Mouse (Mus musculus): ENCODE data around the gene Adgrb3.
"Not testable (repeated sequence)": the region's sequence is repeated elsewhere in the genome, so short reads cannot be mapped to it uniquely, and the experiment has no call there.

The Adgrb3 gene

DNA sequence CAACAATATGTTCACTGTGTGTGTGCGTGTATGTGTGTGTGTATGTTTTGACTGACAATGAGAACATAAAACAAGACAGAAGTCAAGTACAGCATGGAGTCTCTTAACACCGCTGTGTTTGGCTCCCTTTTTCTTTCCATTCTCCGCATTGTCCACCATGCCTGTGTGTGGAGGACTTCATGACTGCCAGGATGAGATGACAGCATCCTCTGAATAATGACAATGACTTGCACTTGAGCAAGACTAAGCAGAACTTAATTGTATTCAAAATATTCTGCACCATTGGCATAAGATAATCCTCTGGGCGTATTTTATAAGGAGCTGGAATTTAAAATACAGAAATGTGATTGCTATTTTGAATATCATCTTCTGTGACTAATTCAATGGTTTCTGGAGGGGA, 326.0 kb downstream of the Adgrb3 start:
- no peak for DNase-seq

DNA sequence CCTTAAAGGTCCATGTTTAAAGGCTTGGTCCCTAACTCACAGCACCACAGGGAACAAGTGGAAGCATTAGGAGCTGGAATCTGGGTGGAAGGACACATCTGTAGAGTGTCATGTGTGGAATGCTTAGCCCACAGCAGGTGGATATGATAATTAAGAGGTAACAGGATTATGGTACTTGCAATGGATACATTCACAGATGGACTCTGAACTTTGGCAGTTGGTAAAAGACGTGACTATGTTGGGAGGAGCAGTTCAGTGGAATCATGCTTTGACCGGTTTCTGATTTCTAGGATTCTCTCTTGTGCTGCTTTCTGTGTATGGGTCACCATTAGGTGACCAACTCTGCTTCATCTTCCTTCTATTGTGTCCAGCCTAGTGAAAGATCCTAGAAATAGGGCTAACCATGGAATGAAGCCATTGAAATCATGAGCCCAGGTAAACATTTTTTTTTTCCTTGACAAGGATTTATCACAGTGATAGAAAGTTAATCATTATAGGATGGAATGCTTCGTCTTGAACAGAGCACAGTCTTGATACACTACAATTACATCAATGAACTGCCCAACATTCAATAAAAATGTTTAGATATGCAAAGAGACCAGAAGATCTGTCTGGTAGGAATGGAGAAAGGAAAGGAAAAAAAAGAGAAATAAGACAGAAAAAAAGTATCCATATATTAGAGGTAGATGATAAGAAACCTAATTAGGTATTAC, 334.1 kb downstream of the Adgrb3 start:
- no peak for DNase-seq

DNA sequence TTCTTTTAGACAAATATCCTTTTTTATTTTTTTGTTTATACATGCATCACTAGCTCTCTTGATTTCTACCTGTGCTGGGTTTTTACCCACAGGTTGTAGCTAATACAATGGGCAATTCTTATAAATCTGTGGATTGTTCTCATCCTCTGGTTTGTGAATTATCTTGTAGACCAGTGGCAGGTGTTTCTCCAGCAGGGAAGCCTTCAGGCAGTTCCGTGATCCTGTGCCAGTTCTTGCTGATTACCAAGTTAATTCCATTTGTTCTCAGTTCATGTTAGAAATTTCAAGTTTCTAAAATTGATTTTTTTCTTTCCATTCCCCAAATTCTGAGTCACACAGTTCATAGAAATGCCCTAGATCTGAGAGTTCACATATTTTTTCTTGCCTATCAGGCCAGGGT, 338.0 kb downstream of the Adgrb3 start:
- no peak for DNase-seq

DNA sequence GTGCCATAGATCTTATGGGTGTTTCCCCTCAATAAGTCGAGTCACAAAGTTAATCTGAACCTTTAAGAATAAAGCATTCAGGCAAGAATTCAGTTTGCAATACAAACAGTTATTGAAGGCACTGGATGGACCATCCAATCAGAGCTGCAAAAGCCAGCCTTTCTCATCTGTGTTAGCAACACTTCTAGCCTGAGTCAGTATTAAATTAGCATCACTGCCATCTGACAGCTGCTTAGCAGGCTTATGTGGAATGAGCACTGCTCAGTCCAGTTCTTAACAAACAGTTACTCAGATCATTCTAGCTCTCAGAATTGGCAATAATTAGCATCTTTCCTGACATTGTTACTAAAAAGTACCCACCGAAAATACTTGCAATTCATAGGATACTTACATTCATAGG, 339.3 kb downstream of the Adgrb3 start:
- no peak for DNase-seq

DNA sequence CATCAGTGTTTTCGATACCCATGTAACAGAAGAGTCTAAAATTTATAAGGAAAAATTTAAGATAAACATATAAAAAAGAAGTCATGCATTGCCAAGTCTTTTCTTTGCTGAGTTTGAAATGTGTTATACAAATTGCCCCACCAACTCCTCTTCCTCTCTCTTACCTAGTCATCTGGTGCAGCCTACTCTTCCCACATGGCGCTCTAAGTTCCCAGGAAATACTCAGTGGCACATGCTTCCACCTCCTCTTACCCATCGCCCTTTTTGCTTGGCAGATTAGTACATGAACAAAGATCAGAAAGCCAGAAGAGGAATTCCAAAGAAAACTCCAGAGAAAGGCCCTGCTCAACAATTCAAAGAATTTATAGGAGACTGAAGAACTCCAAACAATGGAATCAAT, 353.8 kb downstream of the Adgrb3 start:
- DNase-seq: no peak

DNA sequence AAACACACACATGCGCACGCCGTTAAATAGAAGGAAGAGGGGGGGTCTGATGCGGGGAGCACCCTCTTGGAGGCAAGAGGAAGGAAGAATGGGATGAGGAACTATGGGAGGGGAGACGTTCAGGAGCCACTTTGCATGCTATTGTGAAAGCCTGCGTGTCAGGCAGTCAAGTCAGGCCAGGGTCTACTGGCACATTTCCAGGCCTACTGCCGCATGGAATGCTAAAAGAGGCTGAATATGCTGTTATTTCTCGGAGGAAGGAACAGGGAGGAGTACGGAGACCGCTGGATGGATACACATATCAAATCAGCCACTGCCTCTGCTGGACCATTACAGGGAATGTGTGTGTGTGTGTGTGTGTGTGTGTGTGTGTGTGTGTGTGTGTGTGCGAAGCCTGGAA, 355.0 kb downstream of the Adgrb3 start:
- peak; percentile 3 for DNase-seq

DNA sequence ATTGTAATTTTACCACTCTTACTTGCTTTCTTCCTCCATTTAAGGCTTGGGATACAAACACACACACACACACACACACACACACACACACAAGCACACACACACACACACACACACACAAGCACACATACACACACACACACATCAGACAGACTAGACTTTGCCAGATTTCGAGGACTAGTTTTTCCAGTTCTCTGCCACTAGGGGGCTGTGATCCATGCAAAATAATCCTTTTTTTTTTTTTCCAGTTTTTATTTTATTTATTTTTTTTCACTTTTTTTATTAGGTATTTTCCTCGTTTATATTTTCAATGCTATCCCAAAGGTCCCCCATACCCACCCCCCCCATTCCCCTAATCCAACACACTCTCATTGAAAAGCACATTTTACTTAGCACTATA, 357.9 kb downstream of the Adgrb3 start:
- not testable (repeated sequence) for DNase-seq

DNA sequence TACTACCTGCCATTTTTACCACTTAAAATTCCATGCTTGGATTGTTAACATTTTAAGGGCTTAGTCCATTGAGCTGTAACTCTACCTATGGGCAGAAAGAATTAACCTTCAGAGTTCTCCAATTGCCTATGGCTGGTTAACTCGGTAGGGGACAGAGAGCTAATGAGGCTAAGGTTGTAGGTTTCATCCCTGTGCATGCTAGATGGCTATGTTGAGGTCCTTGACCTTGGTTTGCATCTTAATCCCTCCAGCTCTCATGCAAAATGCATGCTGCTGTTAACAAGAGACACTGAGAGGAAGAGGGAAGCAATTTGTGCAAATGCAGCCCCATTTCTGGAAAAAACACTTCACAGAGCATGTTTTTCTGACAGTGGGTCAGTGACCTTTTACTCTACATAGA, 366.9 kb downstream of the Adgrb3 start:
- no peak for DNase-seq

DNA sequence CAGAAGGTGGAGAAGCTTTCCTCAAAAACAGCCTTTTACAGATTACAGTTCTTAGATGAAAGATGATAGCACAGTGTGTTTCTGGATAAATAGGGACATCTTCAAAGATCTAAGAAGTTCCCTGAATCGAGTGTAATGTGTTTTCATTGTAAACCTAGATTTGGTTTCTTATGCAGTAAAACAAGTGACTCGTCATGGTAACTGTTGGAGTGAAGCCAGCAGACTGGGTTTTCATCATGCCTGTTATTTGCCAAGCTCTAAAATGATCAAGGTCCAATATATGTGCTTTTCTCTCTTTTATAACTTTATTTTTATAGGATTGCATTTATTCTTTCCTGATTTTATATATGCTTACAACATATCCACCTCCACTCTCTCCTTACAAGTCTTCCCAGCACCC, 394.0 kb downstream of the Adgrb3 start:
- DNase-seq: no peak

DNA sequence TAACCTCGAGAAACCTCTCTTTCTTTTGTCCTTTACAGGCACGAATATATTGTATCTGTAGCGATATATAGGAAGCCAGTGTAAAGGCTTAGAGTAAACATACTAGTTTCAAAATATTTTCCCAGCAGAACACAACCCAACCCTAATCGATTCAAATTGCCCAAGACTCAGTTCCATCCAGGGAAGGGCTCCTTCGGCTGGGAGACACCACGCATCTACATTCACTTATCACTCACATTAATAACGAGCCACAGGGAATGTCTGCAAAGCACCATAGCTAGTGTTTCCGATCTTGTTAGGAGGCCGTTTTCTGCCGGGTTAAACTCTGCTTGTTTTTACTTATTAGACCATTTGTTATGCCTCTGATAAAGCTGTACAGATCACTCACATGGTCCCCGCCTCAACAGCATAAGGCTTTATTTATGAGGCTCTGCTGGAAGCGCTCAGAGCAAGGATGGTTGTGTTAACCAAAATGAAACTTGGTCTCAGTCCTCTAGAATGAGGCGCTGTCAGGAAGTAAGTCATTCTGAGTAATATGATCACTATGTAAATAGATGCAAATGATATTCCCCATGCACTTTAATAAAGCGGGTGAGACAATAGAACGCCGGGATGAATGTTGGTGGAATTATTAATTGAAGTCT, 399.2 kb downstream of the Adgrb3 start:
- no peak for DNase-seq

DNA sequence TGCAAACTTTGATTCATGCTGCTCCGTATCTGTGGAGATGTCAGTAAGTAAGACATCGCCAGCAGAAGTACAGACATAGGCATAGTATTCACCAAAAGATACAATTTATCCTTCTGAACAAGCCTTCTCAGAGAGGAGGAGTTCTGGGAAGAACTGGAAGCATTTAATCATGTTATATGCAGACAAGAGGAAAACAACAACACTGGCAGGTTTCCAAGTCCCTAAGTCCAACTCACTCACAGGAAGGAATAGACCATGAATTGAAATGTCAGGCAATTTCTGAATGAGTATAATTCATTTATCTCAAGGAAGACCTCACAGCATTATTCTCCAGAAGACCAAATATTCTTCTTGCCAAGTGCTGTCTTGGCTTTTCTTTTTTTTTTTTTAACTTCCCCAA, 408.8 kb downstream of the Adgrb3 start:
- DNase-seq: no peak

DNA sequence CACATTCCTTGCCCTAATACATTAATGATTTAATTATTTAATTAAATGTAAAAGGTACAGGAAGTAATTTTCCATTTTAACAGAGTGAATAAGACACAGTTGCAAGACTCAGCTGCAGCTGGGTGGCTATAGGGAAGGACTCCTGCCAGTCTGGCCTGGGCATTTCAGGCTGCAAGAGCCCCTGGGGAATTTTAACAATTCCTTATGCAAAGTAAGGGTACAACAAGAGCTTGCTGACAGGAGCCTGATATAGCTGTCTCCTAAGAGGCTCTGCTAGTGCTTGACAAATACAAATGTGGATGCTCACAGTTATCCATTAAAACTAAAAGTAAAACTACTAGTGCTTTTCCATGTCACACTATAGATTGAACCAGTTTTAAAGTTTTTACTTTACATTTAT, 410.1 kb downstream of the Adgrb3 start:
- DNase-seq: no peak

DNA sequence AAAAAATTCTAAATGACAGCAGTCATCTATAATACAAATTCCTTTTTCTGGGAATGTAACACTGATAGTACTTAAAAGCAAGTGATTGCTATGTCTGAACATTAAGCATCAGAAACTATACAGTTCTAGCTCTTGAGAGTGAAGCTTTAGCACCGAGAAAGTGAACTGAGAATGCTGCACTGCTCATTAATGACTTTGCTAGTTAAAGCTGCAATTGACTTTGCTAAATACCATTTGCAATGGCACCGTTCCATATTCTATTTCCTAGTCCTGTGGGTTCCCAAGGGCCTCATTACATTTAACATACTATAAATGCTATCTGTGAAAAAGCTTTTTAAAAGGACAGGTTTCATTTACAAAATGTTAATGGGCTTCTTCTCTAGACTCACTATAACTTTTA, 414.4 kb downstream of the Adgrb3 start:
- DNase-seq: no peak

DNA sequence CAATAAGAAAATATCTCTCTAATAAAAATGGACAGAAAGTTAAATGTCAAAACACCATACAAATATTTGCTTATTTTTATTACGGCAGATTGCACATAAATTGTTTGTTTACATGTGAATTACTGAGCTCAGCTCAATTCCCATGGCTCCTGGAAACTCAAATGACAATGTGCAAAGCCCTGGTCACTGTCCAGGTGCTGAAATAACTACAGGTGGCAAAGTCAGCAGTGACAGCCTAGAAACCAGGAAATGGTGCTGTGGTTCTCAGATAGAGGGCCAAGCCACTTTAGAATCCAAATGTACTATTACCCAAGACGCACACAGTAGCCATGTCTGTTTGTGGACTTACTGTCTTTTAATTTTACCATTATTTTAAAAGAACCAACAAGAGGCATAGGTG, 465.3 kb downstream of the Adgrb3 start:
- DNase-seq: no peak

DNA sequence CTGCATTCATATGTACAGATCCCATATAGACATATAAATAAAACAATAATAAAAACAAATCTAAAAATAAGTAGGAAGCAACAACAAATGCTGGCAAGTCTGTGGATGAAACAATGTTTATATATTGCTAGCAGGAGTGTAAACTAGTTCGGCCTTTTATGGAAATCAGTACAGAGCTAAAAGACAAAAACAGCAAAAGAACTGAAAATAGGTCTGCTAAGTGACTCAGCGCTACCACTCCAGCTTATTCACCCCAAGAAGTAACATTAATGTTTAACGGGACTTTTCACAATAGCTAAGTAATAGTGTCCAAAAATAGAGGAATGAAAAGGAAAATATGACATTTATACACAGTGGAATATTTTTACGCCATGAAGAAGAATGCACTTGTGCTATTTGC, 471.0 kb downstream of the Adgrb3 start:
- no peak for DNase-seq

DNA sequence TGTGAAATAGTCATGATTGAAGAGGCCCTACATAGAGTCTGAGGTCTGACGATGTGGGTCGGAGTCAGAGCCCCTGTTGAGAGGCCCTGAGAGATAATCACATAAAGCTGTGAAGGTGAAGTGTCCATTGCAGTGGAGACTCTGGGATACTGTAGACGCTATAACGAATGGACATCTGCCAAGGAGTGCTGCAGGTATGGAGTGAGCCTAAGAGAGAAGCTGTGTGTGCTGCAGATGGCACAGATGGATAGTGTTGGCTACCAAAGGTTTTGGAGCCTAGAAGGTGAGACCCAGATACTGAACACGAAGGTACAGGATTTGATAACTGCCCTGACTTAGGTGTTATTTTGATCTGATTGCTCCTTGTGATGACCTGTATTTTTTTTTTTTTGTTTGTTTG, 474.0 kb downstream of the Adgrb3 start:
- DNase-seq: no peak

DNA sequence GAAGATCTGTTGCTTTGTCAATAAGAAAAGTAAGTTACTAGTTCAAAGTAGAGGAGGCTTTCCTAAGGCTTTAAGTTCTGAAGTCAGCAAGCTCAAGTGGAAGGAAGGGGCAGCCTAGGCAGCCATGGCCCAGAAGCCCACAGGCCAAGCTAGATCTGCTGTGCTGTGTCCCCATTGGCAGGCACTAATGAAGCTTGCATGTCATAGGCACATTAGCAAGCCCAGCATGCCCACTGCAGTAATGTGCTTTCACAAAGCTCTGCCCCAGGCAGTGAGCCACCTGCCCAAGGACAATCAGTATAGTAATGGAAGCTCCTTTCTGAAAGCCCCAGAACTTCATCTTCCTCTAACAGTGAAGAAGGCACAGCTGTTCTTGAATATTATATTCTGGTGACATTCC, 484.6 kb downstream of the Adgrb3 start:
- DNase-seq: no peak

DNA sequence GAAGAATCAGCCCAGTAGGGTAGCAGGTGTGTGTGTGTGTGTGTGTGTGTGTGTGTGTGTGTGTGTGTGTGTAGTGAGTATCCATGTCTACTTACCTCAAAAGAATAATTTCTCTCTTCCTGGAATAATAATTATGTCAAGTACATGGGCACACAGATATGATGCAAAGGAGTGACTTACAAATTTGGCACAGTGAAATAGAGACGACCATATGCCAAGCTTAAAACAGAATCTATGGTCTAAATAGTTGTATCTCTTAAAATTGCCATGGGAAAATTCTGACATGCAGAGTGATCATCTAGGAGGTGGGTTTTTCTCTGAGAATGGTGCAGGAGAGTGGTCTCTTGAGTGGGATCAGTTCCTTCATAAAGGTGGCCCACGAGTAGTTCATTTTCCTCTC, 504.1 kb downstream of the Adgrb3 start:
- DNase-seq: no peak

DNA sequence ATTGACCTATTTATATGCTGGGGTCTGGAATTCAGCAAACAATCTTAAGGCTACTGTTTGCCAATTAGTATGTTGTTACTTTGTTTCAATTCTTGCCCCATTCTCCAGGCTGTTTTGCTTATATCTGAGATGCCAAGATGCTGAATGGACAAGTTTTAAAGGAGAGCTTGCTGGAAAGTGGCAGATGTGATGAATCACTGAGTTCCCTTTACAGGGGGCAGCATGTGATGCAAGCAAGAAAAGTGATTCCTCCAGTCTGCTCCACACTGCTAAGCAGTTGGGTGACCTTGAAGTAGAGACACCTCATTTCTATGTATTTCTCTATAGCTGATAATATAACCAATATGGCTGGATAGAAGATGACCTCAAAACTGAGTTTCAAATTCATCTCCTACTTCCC, 512.4 kb downstream of the Adgrb3 start:
- no peak for DNase-seq

DNA sequence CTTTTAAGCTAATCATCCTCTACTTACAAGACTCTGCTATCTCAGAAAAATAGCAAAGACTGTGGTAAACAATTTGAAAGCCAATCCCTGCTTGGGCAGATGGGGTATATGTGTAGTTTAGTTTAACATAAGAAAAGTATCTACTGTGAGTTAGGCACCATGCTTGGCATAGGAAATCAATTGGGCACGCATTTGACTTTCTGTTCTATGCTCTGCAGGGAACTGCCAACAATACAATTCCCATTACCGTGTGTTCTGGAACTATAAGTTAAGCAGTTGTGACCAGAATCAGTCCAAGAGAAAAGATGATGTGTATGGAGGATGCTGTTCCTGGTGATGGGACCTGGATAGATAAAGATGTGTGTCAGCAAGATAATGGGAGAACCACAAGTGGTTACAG, 517.2 kb downstream of the Adgrb3 start:
- DNase-seq: no peak

DNA sequence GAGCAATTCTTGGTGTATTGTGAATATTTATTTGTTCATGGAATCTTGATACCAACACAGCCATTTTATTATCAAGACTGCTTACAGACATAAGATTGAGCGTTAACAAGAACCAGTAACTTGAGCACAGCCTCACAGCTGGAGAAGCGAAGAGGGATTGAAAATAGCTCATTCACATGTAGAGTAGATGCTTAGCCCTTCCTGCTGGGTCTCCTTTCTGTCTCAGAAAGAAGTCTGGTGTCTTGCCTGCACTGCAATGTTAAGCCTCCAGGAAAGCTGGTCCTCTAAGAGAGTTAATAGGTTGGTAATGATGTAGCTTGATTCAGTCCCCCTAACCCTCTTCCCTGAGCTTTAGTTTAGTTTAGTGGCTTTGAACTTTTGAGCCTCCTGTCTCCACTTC, 519.4 kb downstream of the Adgrb3 start:
- no peak for DNase-seq

DNA sequence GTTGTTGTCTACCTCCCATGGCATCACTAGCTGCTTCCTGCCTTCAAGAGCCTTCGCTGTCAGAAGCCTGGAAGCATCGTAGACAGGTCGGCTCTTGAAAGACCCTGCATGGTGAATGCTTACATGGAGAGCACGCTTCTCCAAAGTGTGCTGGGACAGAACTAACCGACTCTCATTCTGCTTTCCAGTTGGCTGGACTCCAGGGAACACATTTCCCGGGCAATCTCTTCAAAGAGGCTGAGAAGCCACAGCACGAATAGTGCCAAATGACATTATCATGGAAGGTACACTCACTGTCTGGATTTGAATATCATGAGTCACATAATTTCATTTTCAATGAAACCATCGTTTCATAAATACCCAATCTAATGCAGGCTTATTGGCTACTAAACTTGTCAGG, 548.0 kb downstream of the Adgrb3 start:
- no peak for DNase-seq

DNA sequence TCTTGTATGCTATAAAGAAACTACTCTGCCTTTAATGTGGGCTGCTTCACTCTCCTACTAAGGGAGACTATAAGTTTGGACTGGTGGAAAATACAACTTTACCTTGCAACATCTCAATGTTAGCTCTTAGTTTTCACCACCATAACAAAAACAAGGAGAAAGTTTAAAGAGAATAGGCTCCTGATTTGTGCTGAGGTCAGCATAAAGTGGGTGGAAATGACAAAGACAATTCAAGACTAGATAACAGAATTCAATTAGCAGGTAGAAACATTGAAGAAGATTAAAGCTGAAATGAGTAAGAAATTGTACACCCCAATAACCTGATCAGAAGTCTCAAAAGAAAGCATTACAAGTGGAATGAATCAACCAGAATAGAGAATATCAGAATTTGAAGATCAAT, 578.9 kb downstream of the Adgrb3 start:
- DNase-seq: no peak

DNA sequence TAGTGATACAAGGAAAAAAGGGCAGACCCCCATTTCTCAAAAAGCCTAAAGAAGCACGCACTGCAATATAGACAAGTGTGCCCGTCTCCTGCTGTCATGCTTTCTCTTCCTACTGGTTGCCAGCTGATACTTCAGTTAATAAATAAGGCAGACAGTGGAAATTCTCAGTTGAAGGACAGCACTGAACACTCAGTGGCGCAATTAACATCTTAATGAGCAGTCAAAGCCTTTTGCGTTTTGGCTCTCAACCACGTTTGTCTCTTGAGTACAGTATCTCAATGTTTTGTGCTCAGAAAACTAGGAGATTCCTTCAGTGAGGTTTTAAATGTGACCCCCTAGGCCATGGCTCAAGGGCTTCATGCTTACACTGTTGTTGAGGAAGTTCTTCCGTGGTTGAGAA, 587.1 kb downstream of the Adgrb3 start:
- no peak for DNase-seq

DNA sequence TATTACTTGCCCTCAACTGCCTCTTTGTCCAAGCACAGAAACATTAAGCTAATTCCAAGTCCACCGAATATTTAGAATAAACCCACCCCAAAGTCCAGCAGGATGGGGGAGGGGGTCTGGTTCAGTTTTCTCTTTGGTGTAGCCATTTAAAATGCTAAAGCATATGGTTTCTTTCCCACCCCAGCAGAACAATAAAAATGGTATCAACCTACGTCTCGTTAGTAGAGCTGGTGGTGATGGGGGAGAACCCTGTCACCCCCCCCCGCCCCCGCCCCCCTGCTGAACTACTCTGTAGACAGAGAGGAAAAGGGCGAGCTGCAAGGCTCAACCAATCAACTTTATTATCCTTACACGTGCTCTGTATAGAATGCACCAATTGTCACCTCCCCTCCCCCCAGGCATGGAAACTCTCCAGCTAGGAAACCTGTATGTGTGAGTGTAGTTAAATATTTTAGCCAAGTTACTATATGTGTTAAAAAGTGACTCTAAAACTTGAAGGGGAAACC, 600.2 kb downstream of the Adgrb3 start:
- no peak for DNase-seq
